Mouse (Mus musculus): ENCODE measurements around the gene Trim14. TPM values are rescaled to one million over a fixed set of nuclear protein-coding genes. Genes with fewer than 3 reads are reported as not detected.

Trim14 gene
- polyA plus RNA-seq, 1 experiment from 2014 or later: 1.0 TPM

DNA sequence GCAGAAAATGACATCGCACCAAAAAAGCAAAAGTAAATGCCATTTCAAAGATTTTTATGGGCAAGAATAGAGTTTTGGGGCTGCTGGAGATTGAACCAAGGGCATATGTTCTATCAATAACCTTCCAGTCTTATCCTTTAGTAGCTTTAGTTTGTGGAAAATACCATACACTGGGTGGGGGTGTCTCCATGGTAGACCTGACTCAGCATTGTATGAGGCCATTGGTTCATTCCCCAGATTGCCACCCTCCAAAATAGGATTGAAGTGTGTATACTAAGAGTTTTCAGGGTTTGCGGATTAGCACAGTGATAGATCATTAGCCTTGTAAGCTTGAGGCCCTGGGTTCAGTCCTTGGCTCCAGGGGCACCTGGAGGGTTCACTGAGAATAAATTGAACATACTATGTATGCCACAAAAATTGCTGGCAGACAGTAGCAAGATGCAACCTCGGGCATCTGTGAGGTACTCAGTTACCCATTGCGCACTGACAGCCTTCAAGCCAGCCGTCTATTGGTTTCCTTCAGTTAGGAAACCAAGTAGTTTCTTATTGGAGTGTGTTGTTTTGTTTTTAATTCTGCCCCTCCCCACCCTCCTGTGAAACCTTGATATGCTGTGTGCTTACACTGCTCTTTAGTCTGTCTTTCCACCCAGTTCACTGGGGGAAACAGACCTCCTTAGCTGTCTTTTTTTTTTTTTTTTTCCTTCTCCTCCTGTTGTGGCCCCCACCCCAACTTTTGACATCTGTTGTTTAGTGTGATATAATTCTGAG is 81.7 kb downstream of the Trim14 start:
- Histone ChIP-seq H3K36me3 (ENCODE audit: control insufficient read depth, insufficient read depth, low read length) (peaks cover 2% of the 10 kb centered on the region; the same call in 1 of the 2 replicates), H3K4me2 (replicated peaks; ENCODE audit: low read depth, low read length) (no peak overlapping the region), H3K27me3 (ENCODE audit: control insufficient read depth, insufficient read depth, low read length) (no peaks in the 10 kb centered on the region), H3K4me1 (replicated peaks; ENCODE audit: control insufficient read depth, insufficient read depth, low read length) (peaks cover 7% of the 10 kb centered on the region; the same call in 1 of the 2 replicates), H3K4me3 (ENCODE audit: low read depth, low read length) (no peak overlapping the region), H3K27ac (ENCODE audit: low read depth, low read length) (no peak overlapping the region), H3K9ac (ENCODE audit: low read depth, low read length) (no peak overlapping the region), H3K9me3 (ENCODE audit: control insufficient read depth, low read length) (no peaks in the 10 kb centered on the region)
- DNase-seq (ENCODE audit: low spot score) (no peak), ATAC-seq (ENCODE audit: low FRiP score) (no peak)
- WGBS: 83% methylated on average over 5 of the region's 5 CpGs

DNA sequence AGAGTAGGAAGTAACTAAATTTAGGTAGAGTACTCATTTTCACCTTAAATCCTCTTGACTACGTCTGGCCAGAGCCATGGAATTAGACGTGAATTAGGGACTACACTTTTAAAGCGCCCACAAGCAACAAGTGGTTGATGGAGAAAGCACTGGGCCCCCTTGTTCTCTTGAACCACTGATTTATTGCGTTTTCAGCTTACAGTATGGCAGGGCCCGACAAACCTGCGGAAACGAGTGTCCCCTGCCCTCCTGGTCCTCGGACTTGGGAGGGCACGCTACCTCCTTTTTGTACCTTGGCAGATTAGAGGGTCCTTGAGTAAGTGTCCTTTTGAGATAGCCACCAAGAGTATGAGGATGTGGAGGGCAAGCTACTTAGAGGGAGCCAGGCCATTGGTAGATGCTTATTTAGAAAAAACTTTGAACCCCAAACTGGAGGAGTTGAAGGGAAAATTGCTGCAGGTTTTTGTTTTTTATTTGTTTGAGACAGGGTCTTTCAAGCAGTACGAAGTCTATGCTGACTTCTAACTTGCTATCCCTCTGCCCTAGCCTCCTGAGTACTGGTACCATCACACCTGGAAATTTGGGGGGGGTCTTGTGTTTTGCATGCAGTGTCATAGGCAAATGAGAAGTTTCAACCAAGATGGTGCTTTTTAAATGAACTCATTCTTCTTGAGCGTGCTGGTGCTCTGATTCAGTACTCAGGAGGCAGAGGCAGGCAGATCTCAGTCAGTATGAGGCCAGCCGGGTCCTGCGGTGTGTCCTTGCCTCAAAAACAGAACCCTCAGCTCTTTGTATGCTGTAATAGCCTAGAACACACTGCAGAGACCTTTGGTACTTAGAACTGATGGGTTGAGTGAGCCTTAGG is 82.9 kb downstream of the Trim14 start:
- peak overlapping the region; percentile 98; the same call in 1 of the 2 replicates for H3K27ac ChIP-seq (ENCODE audit: low read depth, low read length)
- peak overlapping the region; percentile 89 for H3K4me2 ChIP-seq (replicated peaks; ENCODE audit: low read depth, low read length)
- H3K36me3 ChIP-seq (ENCODE audit: control insufficient read depth, insufficient read depth, low read length): peaks cover 2% of the 10 kb centered on the region; the same call in 1 of the 2 replicates
- 38% methylated on average over 13 of the region's 13 CpGs for WGBS
- DNase-seq (ENCODE audit: low spot score) (peak; percentile 43), ATAC-seq (ENCODE audit: low FRiP score) (no peak)
- H3K27me3 ChIP-seq (ENCODE audit: control insufficient read depth, insufficient read depth, low read length): no peaks in the 10 kb centered on the region
- no peaks in the 10 kb centered on the region for H3K9me3 ChIP-seq (ENCODE audit: control insufficient read depth, low read length)
- H3K4me3 ChIP-seq (ENCODE audit: low read depth, low read length): peak overlapping the region; percentile 88
- H3K9ac ChIP-seq (ENCODE audit: low read depth, low read length): peak overlapping the region; percentile 99
- H3K4me1 ChIP-seq (replicated peaks; ENCODE audit: control insufficient read depth, insufficient read depth, low read length): peaks cover 8% of the 10 kb centered on the region

DNA sequence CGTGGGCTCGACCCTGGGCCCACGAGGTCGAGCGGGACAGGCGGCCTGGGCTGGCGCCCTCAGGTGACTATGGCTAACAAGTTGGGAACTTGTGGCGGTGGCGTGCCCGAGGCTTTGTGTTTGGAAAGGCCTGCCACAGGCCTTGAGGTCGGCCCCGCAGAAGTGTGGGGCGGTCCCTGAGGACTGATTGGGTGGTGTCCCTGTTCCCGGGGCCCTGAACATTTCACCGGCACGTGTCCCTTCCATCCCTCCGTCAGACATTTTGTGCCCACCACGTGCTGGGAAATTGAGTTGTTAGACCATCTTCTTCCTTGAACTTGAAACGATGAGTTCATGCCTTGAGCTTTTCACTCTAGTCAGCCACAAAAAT is 83.5 kb downstream of the Trim14 start:
- DNase-seq (ENCODE audit: low spot score) (peak; percentile 74), ATAC-seq (ENCODE audit: low FRiP score) (peak; percentile 10; the same call in 1 of the 2 replicates)
- WGBS: under 1% methylated on average over 19 of the region's 19 CpGs

GRCm38 (mm10) chr4:46451758-46452480 is 84.0 kb downstream of the Trim14 start:
- DNase-seq (ENCODE audit: low spot score) (peak; percentile 83), ATAC-seq (ENCODE audit: low FRiP score) (peak; percentile 46)
- Histone ChIP-seq H3K4me1 (replicated peaks; ENCODE audit: control insufficient read depth, insufficient read depth, low read length) (peaks cover 8% of the 10 kb centered on the region), H3K36me3 (ENCODE audit: control insufficient read depth, insufficient read depth, low read length) (peaks cover 2% of the 10 kb centered on the region; the same call in 1 of the 2 replicates), H3K9ac (ENCODE audit: low read depth, low read length) (peak overlapping the region; percentile 99), H3K9me3 (ENCODE audit: control insufficient read depth, low read length) (no peaks in the 10 kb centered on the region), H3K27ac (ENCODE audit: low read depth, low read length) (peak overlapping the region; percentile 98), H3K27me3 (ENCODE audit: control insufficient read depth, insufficient read depth, low read length) (no peaks in the 10 kb centered on the region), H3K4me2 (replicated peaks; ENCODE audit: low read depth, low read length) (peak overlapping the region; percentile 89), H3K4me3 (ENCODE audit: low read depth, low read length) (peak overlapping the region; percentile 88)
- under 1% methylated on average over 73 of the region's 111 CpGs for WGBS

More for the DNA sequence above, 83.5 kb downstream of the Trim14 start:
- peaks cover 8% of the 10 kb centered on the region for H3K4me1 ChIP-seq (replicated peaks; ENCODE audit: control insufficient read depth, insufficient read depth, low read length)
- no peaks in the 10 kb centered on the region for H3K9me3 ChIP-seq (ENCODE audit: control insufficient read depth, low read length)
- peak overlapping the region; percentile 89 for H3K4me2 ChIP-seq (replicated peaks; ENCODE audit: low read depth, low read length)
- peak overlapping the region; percentile 98 for H3K27ac ChIP-seq (ENCODE audit: low read depth, low read length)
- H3K4me3 ChIP-seq (ENCODE audit: low read depth, low read length): peak overlapping the region; percentile 88
- H3K36me3 ChIP-seq (ENCODE audit: control insufficient read depth, insufficient read depth, low read length): peaks cover 2% of the 10 kb centered on the region; the same call in 1 of the 2 replicates
- H3K9ac ChIP-seq (ENCODE audit: low read depth, low read length): peak overlapping the region; percentile 99
- no peaks in the 10 kb centered on the region for H3K27me3 ChIP-seq (ENCODE audit: control insufficient read depth, insufficient read depth, low read length)

DNA sequence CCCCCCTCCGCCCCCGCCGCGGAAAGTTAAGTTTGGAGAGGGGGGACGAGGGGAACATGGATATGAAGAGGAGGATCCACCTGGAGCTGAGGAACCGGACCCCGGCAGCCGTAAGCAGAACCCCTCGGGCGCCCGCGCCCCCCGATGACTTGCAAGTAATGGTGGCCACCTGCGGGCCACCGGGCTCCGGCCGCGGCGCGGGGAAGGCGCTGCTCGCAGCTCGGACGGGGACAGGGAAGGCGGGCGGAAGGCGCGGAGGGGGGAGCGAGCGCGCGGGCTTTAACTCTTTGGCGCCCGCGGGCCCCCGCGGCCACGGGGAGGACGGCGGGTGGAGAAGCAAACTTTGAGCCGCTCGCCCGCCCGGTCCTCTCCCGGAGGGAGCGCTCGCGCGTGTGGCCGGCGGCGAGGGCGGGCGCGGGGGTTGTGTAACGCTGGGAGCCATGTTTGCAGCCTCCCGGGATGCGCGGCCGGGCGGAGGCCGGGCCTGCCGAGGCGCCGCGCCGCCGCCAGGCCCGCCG is 84.6 kb downstream of the Trim14 start:
- Histone ChIP-seq H3K27me3 (ENCODE audit: control insufficient read depth, insufficient read depth, low read length) (no peaks in the 10 kb centered on the region), H3K4me1 (replicated peaks; ENCODE audit: control insufficient read depth, insufficient read depth, low read length) (peaks cover 8% of the 10 kb centered on the region), H3K36me3 (ENCODE audit: control insufficient read depth, insufficient read depth, low read length) (no peaks in the 10 kb centered on the region), H3K4me3 (ENCODE audit: low read depth, low read length) (peak overlapping the region; percentile 88), H3K27ac (ENCODE audit: low read depth, low read length) (peak overlapping the region; percentile 98), H3K9ac (ENCODE audit: low read depth, low read length) (peak overlapping the region; percentile 99), H3K4me2 (replicated peaks; ENCODE audit: low read depth, low read length) (peak overlapping the region; percentile 89), H3K9me3 (ENCODE audit: control insufficient read depth, low read length) (no peaks in the 10 kb centered on the region)
- ATAC-seq (ENCODE audit: low FRiP score) (peak; percentile 45), DNase-seq (ENCODE audit: low spot score) (peak; percentile 79)
- under 1% methylated on average over 25 of the region's 70 CpGs for WGBS

DNA sequence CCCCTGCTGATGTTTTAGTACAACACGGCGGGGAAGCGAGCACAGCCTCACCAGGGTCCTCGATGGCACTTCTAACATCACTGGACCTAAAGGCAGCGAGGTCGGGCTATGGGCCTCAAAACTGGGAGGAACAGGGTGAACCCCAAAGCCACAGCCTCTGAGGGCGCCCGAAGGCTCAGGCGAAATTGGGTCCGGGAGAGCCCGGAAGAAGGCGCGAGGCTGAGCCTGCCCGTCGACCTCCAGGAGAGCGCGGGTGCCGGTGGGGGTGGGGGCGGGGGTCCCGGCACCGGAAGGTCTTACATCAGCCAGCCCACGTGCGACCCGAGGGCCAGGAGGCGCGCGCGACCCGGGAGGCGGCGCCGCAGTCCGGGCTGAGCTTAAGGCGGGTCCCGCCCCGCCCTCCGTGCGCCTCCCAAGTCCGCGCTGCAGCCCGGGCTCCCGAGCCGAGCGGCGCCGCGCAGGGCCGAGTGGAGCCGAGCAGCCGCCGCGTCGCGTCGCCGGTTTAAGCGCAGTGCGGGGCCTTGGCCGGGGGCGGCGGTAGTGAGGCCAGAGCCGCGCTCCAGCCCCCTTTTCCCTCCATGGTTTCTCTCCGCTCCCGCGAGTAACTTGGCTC is 85.3 kb downstream of the Trim14 start, which contains the start of gene Anp32b:
Anp32b (plus strand) TSS at position 384 of the 613 bp plus-strand sequence.
- Histone ChIP-seq H3K4me1 (replicated peaks; ENCODE audit: control insufficient read depth, insufficient read depth, low read length) (peaks cover 8% of the 10 kb centered on the region), H3K36me3 (ENCODE audit: control insufficient read depth, insufficient read depth, low read length) (no peaks in the 10 kb centered on the region), H3K9ac (ENCODE audit: low read depth, low read length) (peak within 1 kb of the TSS; percentile 99), H3K27ac (ENCODE audit: low read depth, low read length) (peak within 1 kb of the TSS; percentile 98), H3K9me3 (ENCODE audit: control insufficient read depth, low read length) (no peaks in the 10 kb centered on the region), H3K27me3 (ENCODE audit: control insufficient read depth, insufficient read depth, low read length) (no peaks in the 10 kb centered on the region), H3K4me2 (replicated peaks; ENCODE audit: low read depth, low read length) (peak within 1 kb of the TSS; percentile 89), H3K4me3 (ENCODE audit: low read depth, low read length) (peak within 1 kb of the TSS; percentile 88)
- under 1% methylated on average over 46 of the region's 66 CpGs for WGBS
- DNase-seq (ENCODE audit: low spot score) (peak; percentile 97), ATAC-seq (ENCODE audit: low FRiP score) (peak; percentile 95)

GRCm38 (mm10) chr4:46450020-46450518 is 85.9 kb downstream of the Trim14 start:
- Histone ChIP-seq H3K27me3 (ENCODE audit: control insufficient read depth, insufficient read depth, low read length) (no peaks in the 10 kb centered on the region), H3K4me2 (replicated peaks; ENCODE audit: low read depth, low read length) (peak overlapping the region; percentile 89), H3K9me3 (ENCODE audit: control insufficient read depth, low read length) (no peaks in the 10 kb centered on the region), H3K36me3 (ENCODE audit: control insufficient read depth, insufficient read depth, low read length) (no peaks in the 10 kb centered on the region), H3K4me3 (ENCODE audit: low read depth, low read length) (peak overlapping the region; percentile 88), H3K27ac (ENCODE audit: low read depth, low read length) (peak overlapping the region; percentile 98), H3K4me1 (replicated peaks; ENCODE audit: control insufficient read depth, insufficient read depth, low read length) (peaks cover 8% of the 10 kb centered on the region), H3K9ac (ENCODE audit: low read depth, low read length) (peak overlapping the region; percentile 99; the same call in 1 of the 2 replicates)
- no peak for DNase-seq (ENCODE audit: low spot score)
- 33% methylated on average over 7 of the region's 7 CpGs for WGBS
- ATAC-seq (ENCODE audit: low FRiP score): no peak
